Mouse (Mus musculus) right cerebral cortex, adult 18-20 months (tissue): Measurements from ENCODE around the gene Psd4.

Experiments
- DNase-seq: peaks from one replicate; pipeline ENCODE4 v3.0.0; 2022; ENCODE audit warnings: mixed read lengths

Gene Psd4

DNA sequence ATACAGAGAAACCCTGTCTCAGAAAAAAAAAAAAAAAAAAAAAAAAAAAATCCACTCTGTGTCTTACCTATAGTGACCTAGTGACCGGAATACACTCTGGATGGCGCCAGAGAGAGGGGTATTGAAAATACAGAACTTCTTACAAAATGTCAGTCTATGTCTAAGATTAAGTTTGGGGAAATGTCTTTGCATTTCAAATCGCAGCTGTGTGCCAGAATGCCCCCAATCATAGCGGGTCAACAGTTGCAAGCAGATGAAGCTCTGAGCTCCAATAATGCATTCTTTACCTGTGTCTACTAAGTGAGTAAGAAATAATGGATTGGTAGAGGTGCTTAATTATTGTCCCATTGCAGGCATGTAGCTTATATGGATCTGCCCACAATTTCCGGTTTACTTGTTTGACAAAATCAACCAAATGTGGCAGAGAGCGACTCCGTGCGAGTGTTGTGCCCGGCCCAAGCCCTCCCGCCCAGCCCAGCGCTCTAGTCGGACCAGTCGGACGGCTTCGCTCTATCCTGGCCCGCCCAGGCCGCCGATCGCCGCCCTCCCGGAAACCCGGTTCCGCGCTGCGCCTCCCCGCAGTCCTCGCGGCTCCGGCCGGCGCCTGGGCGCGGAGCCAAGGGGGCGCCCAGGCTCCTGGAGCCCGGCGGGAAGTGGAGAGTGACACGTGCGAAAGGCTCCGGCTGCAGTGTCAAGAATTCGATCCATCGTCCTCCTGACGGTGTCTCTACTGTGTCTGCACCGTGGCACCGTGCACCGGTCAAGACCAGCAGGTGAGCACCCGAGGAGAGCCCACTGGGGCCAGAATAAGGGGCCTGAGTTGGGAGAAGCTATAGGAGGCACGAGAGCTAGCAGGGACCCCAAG lies at the start of gene Psd4:
TSS of gene Psd4 (plus strand) at position 551 of the 865 bp plus-strand sequence.
- no peak for DNase-seq

DNA sequence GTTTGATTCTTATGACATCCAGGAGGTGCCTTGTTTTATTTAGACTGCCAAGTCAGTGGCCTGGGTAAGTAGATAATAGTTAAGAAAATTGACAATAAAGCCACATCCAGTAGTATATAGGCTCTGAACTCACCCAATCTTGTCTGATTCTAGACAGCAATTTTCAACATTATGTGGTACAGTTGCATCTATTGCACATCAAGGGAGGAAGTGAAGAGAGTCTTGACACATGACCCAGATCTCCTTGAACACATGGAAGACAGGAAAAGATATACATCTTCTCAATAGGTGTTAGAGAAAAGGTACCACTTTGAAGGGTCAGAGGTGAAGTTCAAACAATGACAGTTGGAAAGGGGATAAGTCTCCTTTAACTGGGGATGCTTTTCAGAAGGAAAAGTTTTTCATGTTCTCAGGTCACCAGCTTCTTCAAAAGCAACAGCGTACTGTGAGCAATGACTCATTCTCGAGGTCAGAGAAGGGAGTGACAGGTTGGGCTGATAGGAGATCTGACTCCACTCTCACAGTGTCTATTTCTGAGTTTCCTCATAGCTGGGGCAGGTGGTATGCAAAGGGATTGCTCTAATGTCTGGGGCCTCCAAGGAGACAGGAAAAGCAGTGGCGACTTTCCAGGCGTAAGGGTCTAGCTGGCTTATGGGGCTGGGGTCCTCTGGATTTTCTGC lies 49.3 kb upstream of the Psd4 start:
- DNase-seq, result no peak

DNA sequence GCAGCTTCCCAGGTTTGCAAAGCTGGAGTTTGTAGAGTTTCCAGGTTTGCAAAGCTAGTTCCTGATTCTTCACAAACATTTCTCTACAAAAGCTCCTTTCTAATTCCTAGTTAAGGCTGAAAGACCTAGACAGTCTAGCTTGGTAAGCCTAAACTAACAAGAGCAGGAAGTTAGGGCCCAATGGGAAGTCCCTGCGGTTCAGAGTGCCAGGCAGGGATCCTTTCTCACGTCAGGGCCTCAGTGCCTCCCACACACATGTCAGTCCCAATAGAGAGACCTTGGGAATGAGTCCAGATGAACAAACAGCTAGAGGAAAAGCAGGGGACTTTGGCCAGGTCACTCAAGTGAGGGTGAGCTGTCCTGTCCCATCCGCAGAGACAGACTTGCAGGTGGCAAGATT lies 32.0 kb upstream of the Psd4 start:
- DNase-seq, result no peak

DNA sequence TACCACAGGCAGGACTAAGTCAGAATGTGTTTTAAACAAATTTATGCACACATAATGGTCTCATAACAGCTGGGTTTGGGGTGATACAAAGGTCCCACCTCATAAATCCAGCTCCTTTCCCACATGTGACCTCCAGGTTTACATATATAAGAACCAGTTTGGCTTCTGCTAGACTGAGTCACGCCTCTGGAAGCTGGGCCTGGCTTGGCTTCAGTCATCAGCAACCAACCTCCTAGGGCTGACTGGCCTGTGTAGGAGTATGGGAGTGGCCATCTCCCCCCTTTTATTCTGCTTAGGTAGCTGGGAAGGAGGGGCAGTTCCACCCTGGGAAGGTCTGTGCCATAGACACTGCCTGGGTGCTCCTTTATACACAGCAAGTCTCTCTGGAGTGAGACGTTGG lies 30.8 kb upstream of the Psd4 start, which contains the start of gene Il1rn:
TSS of gene Il1rn (plus strand) at position 309 of the 400 bp plus-strand sequence.
- no peak for DNase-seq

DNA sequence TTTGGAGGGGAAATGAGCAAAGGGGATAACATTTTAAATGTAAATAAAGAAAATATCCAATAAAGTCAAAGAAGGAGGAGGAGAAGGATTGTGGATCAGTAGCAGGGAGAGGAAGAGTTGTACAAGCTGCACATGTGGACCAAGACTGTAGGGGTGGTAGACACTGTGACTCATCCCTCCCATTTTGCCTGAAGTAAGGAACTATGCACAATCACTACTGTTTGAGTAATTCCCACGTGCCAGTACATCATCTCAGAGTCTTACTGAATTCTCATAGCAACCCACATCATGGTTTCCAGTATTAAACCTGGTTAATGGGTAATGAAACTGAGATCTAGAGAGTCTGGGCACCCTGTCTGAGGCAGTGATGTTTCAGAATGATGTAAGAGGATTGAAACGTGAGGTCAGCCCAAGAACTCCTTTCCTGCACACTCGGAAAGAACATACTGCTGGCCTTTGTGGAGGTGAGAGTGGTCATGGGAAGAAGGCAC lies 25.9 kb upstream of the Psd4 start:
- peak; percentile 2 for DNase-seq

DNA sequence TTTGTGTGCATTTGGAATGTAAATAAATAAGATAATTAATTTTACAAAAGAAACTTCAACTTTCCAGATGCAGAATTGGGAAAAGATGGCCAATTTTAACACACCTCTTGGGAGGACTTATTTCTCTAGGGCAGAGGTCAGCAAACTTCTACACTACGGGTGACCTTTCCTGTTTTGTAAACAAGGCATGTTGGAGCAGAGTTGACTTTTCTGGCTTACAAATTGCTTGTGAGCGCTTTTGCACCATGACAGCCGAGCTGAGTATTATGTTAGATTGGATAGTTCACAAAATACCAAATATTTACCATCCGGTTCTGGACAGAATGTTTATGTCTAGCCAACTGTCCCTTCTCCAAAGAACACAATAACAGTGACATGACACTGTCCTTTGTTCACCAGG lies 22.8 kb upstream of the Psd4 start:
- DNase-seq, result no peak

DNA sequence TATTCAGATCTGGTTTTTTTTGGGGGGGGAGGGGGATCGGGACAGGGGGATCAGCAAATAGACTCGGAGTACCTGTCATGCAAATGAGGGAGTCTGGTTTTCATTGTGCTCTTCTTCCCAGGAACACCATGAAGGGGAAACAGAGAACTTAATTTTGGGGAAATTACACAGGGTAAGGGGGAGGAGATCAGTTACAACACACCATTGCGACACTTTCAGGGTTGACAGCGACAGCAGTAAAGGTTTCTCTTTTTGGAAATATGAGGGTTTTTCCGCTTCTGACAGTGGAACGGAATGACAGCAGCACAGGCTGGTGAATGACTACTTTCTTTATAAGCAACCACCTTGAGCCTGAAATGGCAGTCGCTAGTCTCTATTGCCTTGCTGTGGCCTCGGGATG lies 22.3 kb upstream of the Psd4 start:
- no peak for DNase-seq

DNA sequence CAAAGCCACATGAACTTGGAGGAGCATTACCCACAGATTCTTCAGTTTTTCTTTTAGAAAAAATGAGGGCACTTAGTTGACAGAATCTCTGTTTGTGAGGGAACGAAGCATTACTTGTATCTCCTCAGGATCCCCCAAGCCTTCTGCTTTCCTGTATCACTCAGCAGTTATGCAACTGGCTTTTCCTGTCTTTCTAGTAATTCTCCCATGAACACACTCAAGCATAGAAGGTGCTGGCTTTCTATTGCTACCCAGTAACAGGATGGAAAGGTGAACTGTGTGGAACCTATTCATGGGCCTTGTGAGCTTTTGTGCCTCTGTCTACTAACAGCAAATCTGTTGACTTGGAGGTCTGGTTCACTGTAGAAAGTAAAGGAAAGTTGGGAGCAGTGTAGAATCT lies 19.5 kb upstream of the Psd4 start:
- no peak for DNase-seq

DNA sequence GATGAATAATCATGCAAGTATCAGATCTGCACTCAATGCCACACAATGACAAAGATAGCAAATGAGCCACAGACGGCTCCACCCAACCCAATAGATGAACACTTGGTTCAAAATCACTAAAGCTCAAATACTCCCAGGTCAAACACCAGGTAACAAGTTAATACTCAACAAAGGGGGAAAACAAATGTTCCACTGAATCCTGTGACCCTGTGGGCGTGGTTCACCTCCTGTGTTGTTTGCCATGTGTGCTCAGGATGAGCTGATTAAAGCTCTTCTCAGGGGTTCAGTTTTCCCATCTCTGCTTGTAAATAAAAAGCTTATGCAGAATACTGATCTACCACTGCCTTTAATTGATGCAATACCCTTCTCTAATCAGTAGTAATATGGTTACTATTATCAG lies 16.2 kb upstream of the Psd4 start:
- no peak for DNase-seq

DNA sequence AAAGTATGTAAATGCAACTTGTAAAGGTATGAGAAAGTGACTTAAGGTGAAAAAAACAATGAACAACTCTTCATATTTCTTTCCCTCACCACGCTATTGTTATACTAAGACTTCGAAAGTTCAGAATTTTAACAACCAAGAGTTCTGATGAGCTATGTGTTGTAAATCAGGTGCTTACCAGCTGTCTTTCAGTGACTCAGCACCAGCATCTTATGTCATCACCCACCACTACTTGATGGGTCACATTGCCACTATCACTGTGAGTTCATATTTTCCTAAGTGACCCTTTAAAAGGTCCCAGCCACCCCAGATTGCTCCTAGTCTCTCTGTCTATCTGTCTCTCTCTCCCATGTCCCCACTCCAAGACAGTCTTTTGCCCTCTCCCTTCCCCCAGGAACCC lies 14.3 kb upstream of the Psd4 start:
- no peak for DNase-seq

DNA sequence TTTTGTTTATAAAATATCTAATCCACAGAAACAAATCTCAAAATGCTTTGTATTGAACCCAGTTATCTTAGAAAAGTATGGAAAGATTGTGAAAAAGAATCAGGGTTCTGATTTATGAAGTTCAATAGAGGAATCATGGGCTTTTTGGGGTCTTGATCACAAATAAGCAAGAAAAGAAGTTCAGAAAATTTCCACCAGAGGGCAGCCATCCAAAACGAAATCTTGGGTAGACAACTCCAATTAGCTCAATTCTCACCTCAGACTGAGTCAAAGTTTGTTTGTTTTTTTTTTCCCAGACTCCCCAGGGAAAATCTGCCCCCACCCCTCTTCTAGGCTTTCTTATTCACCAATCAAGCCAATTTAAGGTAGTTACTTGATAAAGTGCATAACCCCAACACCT lies 9.7 kb upstream of the Psd4 start:
- DNase-seq, result peak; percentile 12

DNA sequence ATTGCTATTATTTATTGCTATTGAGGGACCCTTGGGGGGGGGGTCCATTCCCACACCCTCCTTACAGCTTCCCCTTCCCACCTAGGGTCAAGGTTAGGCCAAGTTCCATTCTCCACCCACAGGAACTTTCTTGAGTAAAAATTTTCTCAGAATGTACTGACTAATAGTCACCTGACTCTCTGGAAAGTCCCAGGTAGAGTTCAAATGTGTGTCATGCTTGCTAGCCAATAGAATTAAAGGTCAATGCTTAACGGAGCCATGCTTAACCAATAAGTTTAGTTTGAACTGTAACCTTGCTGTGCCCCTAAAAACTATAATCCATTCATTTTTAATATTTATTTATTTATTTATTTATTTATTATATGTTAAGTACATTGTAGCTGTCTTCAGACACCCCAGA lies 8.0 kb upstream of the Psd4 start:
- DNase-seq, result no peak

DNA sequence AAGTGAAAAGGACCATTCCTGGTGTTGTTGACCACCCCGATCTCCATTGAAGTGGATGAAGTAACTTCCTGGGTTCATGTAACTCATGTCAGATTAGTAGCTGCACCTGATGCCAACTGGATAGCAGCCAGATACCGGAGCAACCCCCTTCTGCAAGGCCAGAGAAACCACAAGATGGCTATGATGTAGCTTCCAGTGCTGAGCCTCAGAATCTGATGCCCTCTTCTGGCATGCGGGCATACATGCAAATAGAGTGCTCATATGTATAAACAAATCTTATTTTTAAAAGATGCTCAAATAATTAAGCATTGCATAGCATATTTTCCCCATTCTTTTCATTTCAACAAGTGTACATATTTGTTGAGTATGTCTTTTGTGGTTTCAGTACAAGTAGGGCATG lies 3.6 kb upstream of the Psd4 start:
- DNase-seq, result no peak

DNA sequence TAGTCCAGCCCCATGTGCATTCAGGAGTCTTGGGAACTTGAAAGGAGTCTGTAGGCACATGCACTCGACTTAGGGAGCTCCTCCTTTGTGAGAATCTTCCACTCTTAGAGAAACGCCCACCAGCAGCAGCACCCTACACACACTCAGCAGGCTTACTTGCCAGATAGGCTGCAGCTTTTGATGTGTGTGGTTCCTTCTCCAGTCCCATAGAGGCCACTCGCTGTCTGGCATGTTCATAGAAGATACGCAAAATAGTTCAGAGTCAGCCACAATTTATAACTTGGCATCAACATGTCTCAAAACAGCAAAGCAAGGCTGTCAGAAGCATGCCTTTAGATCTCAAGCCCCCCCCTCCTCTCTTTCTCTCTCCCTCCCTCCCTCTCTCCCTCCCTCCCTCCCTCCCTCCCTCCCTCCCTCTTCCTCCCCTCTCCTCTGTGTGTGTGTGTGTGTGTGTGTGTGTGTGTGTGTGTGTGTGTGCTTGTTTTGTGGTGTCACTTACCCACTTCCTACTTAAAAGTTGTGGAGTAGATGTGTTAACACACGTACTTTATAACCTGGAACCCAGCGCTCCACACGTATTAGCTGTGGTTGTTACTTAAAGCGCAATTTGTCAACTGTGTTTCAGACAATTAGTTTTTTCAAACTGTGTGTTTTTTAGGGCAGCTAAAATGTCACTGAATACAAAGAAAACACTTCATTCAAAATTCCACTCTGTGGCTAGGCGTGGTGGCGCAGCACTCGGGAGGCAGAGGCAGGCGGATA lies 985 bp upstream of the Psd4 start:
- no peak for DNase-seq

DNA sequence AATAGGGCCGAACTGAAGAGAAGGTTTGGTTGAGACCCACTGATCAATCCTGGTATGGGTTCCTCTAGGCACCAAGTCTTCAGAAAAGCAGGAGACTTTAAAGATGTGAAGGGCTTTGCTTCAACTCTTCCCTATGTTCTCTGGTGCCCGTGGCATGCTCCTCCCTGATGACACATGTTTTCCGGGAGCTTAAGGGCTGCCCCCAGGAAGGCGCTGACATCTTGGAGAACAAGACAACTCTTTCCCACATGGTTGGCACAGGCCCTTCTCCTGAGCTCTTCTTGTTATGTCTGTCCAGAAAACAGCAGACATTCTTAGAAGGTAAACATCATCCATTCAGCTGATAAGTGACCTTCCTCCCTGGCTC lies 498 bp downstream of the Psd4 start:
- DNase-seq, result no peak

DNA sequence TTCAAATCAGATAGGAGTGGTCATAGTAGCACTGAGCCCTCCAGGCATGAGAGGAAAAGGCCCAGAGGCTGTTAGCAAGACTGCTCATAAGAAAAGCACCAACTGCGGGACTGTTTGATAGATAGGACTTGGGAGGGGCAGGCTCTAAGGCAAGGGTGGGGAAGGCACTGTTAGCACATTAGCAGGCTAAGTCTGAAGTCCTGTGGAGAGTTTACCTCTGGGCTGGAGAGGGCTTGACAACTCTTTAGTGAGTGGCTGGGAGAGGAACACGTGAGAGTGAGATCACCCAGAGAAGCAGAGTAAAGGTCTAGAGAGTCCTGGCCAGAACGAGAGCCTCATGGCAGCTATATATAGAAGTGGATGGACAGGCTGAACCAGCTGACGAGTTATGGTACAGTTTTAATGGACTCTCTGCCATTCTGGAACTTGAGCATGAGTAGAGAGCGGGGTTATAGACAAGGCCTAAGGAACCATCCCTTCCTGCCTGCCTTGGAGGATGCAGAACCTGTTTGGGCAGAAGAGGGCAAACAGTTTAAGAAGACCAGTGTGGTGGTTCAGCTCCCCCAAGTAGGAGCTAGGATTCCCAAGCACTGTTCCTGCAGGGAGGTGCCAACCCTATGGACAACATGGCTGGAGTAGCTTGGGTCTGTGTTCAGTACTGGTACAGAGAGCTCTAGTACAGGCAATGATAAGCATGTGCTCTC lies 11.5 kb downstream of the Psd4 start:
- DNase-seq, result no peak

DNA sequence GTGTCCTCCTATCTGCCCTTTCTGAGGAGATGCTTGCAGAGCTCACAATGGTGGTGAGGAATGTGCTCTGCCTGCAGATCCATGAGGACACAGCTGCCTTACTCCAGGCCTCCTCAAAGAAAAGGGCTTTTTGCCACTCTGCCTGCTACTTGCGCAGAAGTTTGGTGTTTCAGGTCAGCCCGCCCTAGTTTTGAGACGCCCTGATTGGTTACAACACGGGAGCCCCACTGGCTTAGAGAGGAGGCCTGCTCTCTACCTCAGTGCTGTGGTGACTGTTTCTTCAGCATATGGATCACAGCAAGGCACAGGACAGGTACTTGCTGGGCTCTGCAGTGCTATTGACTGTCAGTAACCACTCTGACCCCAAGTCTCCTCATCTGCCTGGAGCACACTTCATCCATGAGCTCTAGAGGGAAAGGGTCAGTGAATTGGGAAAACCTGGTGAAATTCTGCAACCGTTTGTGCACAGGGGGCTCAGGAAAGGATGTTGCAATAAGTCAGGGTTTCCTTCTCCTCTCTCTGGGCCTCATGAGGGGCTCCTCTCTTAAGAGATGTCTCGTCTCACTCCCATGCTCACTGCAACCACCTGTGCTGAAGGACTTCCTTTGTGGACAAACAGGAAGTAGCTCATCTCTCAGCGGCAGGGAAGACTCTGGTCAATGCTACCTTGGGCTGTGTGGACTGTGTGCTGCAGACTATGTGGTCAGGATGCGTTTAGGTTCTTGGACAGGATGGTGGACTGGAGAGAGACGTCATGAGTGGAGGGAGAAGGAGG lies 15.3 kb downstream of the Psd4 start:
- no peak for DNase-seq

DNA sequence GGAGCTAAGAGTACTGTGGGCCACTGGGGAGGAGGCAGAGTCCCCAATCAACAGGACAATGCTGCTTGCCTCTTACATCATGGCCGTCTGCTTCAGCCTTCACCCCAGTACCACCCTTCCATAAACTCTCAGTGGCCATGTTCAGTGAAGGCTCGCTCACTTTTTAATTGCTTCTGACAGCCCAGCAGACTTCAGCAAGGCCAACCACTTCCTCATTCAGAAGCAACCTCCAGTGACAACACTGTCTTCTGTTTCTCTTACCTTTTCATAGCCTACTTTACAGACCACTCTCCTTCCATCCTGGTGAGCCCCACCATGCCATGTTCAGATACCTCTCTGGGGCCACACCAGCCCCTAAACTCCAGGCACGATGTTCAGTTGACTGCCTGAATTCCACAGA lies 16.3 kb downstream of the Psd4 start:
- no peak for DNase-seq

DNA sequence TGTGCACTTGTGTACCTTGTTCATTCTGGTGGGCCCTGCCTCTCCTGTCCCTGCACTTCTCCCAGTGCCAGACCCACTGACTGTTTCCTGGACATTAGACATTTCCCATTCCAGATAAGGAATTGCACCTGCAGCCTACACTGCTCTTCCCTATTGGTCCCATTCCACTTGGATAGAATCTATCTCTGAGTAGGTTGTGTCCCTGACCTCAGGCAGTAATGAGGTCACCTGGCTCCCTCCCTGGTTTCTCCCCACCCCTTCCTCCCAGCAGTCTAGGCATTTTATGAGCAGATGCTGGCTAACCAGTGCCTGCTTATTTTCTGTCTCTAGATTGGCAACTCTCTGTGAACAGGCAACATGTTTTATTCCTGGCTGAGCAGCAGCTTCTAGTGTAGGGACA lies 17.0 kb downstream of the Psd4 start:
- no peak for DNase-seq

DNA sequence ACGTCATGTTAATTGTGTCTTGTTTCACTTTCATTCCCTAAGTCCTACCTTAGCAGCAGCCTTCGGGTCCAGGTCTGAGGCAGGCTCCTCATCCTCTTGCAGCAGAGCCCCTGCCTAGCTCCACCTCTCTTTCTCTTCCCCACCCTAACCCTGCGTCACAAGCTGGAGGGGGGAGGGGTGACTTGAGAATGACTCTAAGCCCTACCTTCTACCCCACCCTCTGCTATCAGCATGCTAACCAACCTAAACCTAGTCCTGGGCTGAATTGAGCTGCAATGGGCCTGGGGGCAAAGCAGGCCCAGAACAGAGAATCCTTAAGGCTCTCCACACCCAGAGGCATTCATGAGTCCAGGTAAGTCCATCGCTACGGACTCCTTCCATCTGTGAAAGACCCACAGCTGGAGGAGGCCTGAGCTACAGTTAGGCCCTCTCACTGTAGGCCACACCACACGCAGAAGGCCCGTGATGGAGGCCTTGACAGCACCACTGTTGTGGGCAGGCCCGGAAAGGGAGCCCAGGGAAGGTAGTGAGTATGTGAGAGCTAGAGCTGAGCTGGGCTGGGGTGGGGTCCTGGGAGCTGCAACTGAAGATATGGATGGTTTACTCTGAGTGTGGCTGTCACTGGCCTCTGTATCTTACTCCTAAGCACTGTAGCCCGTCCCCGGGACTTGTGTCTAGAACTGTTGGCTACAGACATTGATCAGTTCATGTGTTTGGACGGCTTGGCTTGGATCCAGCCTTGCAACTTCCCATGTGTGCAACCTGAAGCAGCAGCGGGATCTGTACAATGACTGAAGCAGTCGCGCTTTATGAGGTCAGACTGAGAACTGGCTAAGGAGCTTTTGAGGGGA lies 18.0 kb downstream of the Psd4 start:
- DNase-seq, result no peak
